Mouse (Mus musculus) lung, embryonic 16.5 days (tissue): ENCODE measurements around the gene F10. TPM values are rescaled to one million over a fixed set of nuclear protein-coding genes. Genes with fewer than 3 reads are reported as not detected.

Experiments used
- ATAC-seq: fragments of 200-750 bp; cut with Nextera tagmentation; 2 replicates; pipeline ENCODE4 v1.8.0; 2017; ENCODE audit warnings: low read depth, mild to moderate bottlenecking, moderate library complexity
- H3K27ac ChIP-seq: fragments of 300-500 bp; sonication (generic); 2 replicates; pipeline ENCODE4 v1.5.1; 2014; ENCODE audit warnings: mild to moderate bottlenecking, control low read depth, low read length
- H3K27me3 ChIP-seq: fragments of 300-500 bp; sonication (generic); 2 replicates; pipeline ENCODE4 v1.6.1; 2014; ENCODE audit warnings: low read depth, low read length, mixed read lengths; ENCODE audit not compliant: control insufficient read depth, insufficient read depth
- H3K36me3 ChIP-seq: fragments of 300-500 bp; sonication (generic); 2 replicates; pipeline ENCODE4 v1.6.1; 2014; ENCODE audit warnings: low read length; ENCODE audit not compliant: control insufficient read depth, insufficient read depth
- H3K4me1 ChIP-seq: fragments of 300-500 bp; sonication (generic); replicated peaks from 2 replicates; pipeline ENCODE4 v1.6.1; 2014; ENCODE audit warnings: low read length, mixed read lengths; ENCODE audit not compliant: control insufficient read depth, insufficient read depth
- H3K4me2 ChIP-seq: fragments of 300-500 bp; sonication (generic); 2 replicates; pipeline ENCODE4 v1.6.1; 2014; ENCODE audit warnings: low read depth, low read length, control low read depth
- H3K4me3 ChIP-seq: fragments of 300-500 bp; sonication (generic); 2 replicates; pipeline ENCODE4 v1.5.1; 2014; ENCODE audit warnings: mild to moderate bottlenecking, low read length, control low read depth
- H3K9ac ChIP-seq: fragments of 300-500 bp; sonication (generic); 2 replicates; pipeline ENCODE4 v1.6.1; 2014; ENCODE audit warnings: low read length, control low read depth
- H3K9me3 ChIP-seq: fragments of 300-500 bp; sonication (generic); 2 replicates; pipeline ENCODE4 v1.6.1; 2016; ENCODE audit warnings: low read length; ENCODE audit not compliant: control insufficient read depth
- WGBS: fragments of 180-500 bp; shearing (Covaris S2); extraction: QIAGEN DNeasy Blood & Tissue Kit; methylation state at CpG from one replicate; pipeline ENCODE4 v1.1.7; 2014; 5-methylcytosine and 5-hydroxymethylcytosine counted together
- polyA plus RNA-seq: library from polyadenylated mRNA; unstranded; fragments of >200 nt; fragmentation: Nextera tagmentation; extraction: Ambion mirVana; gene quantifications from 2 replicates; pipeline ENCODE4 v1.2.1, GENCODE M21; 2015

Gene F10
- polyA plus RNA-seq, 1 experiment from 2014 or later: 1.6 TPM

GRCm38 (mm10) chr8:13007458-13007857, 29.6 kb upstream of the F10 start:
- H3K36me3 ChIP-seq: peaks cover 10% of the 10 kb centered on the region
- H3K4me1 ChIP-seq: no peaks in the 10 kb centered on the region
- WGBS: 52% methylated on average over 4 of the region's 4 CpGs
- no peak overlapping the region for H3K4me3 ChIP-seq
- no peaks in the 10 kb centered on the region for H3K9me3 ChIP-seq
- H3K27me3 ChIP-seq: no peaks in the 10 kb centered on the region
- no peak for ATAC-seq
- no peak overlapping the region for H3K4me2 ChIP-seq
- no peak overlapping the region for H3K27ac ChIP-seq
- H3K9ac ChIP-seq: no peak overlapping the region

GRCm38 (mm10) chr8:13010313-13010712, 26.8 kb upstream of the F10 start:
- H3K9me3 ChIP-seq: no peaks in the 10 kb centered on the region
- H3K4me3 ChIP-seq: no peak overlapping the region
- ATAC-seq: no peak
- no peak overlapping the region for H3K27ac ChIP-seq
- WGBS: 61% methylated on average over 4 of the region's 4 CpGs
- H3K9ac ChIP-seq: no peak overlapping the region
- no peaks in the 10 kb centered on the region for H3K4me1 ChIP-seq
- H3K27me3 ChIP-seq: no peaks in the 10 kb centered on the region
- H3K4me2 ChIP-seq: no peak overlapping the region
- peaks cover 10% of the 10 kb centered on the region for H3K36me3 ChIP-seq

- H3K27me3 ChIP-seq: no peaks in the 10 kb centered on the region
- H3K36me3 ChIP-seq: no peaks in the 10 kb centered on the region
- H3K9me3 ChIP-seq: no peaks in the 10 kb centered on the region
- no peaks in the 10 kb centered on the region for H3K4me1 ChIP-seq
- H3K9ac ChIP-seq: no peak overlapping the region
- H3K4me3 ChIP-seq: no peak overlapping the region
- no peak for ATAC-seq
- WGBS: 47% methylated on average over 4 of the region's 4 CpGs
- H3K4me2 ChIP-seq: no peak overlapping the region
- no peak overlapping the region for H3K27ac ChIP-seq
Observed at GRCm38 (mm10) chr8:13019560-13019959, 17.5 kb upstream of the F10 start.

GRCm38 (mm10) chr8:13021830-13022229, 15.3 kb upstream of the F10 start:
- H3K4me1 ChIP-seq: no peaks in the 10 kb centered on the region
- no peak overlapping the region for H3K9ac ChIP-seq
- WGBS: 93% methylated on average over 8 of the region's 8 CpGs
- no peaks in the 10 kb centered on the region for H3K9me3 ChIP-seq
- H3K36me3 ChIP-seq: no peaks in the 10 kb centered on the region
- H3K27ac ChIP-seq: no peak overlapping the region
- H3K4me2 ChIP-seq: no peak overlapping the region
- H3K27me3 ChIP-seq: no peaks in the 10 kb centered on the region
- no peak for ATAC-seq
- no peak overlapping the region for H3K4me3 ChIP-seq

- 0 out of 2 replicates have a peak, but pooled peaks have one; percentile 43 for ATAC-seq
- no peaks in the 10 kb centered on the region for H3K9me3 ChIP-seq
- no peak within 1 kb of the TSS for H3K9ac ChIP-seq
- no peaks in the 10 kb centered on the region for H3K27me3 ChIP-seq
- H3K36me3 ChIP-seq: no peaks in the 10 kb centered on the region
- no peak within 1 kb of the TSS for H3K4me2 ChIP-seq
- 44% methylated on average over 10 of the region's 10 CpGs for WGBS
- no peaks in the 10 kb centered on the region for H3K4me1 ChIP-seq
- no peak within 1 kb of the TSS for H3K27ac ChIP-seq
- no peak within 1 kb of the TSS for H3K4me3 ChIP-seq
Observed at GRCm38 (mm10) chr8:13025487-13026224, 11.5 kb upstream of the F10 start, which contains the start of gene F7. Gene F7, plus strand, starts transcription at chr8:13026034.

- no peak overlapping the region for H3K27ac ChIP-seq
- H3K9ac ChIP-seq: no peak overlapping the region
- H3K4me1 ChIP-seq: no peaks in the 10 kb centered on the region
- H3K4me3 ChIP-seq: no peak overlapping the region
- ATAC-seq: no peak
- H3K36me3 ChIP-seq: no peaks in the 10 kb centered on the region
- no peaks in the 10 kb centered on the region for H3K9me3 ChIP-seq
- H3K4me2 ChIP-seq: no peak overlapping the region
- 81% methylated on average over 5 of the region's 5 CpGs for WGBS
- H3K27me3 ChIP-seq: no peaks in the 10 kb centered on the region
Observed at GRCm38 (mm10) chr8:13027615-13028014, 9.5 kb upstream of the F10 start.

GRCm38 (mm10) chr8:13028482-13028881, 8.6 kb upstream of the F10 start:
- Histone ChIP-seq H3K4me3 (no peak overlapping the region), H3K27me3 (no peaks in the 10 kb centered on the region), H3K9me3 (no peaks in the 10 kb centered on the region), H3K4me2 (no peak overlapping the region), H3K9ac (no peak overlapping the region), H3K36me3 (no peaks in the 10 kb centered on the region), H3K4me1 (no peaks in the 10 kb centered on the region), H3K27ac (no peak overlapping the region)
- 44% methylated on average over 5 of the region's 5 CpGs for WGBS
- 0 out of 2 replicates have a peak, but pooled peaks have one; percentile 17 for ATAC-seq

GRCm38 (mm10) chr8:13036346-13036812, 729 bp upstream of the F10 start:
- Histone ChIP-seq H3K4me3 (no peak overlapping the region), H3K36me3 (no peaks in the 10 kb centered on the region), H3K4me2 (no peak overlapping the region), H3K27me3 (no peaks in the 10 kb centered on the region), H3K27ac (no peak overlapping the region), H3K9me3 (no peaks in the 10 kb centered on the region), H3K4me1 (no peaks in the 10 kb centered on the region), H3K9ac (no peak overlapping the region)
- no peak for ATAC-seq
- 73% methylated on average over 10 of the region's 10 CpGs for WGBS

- H3K9me3 ChIP-seq: no peaks in the 10 kb centered on the region
- H3K9ac ChIP-seq: no peak overlapping the region
- no peaks in the 10 kb centered on the region for H3K36me3 ChIP-seq
- H3K4me1 ChIP-seq: no peaks in the 10 kb centered on the region
- H3K27ac ChIP-seq: no peak overlapping the region
- 0 out of 2 replicates have a peak, but pooled peaks have one; percentile 26 for ATAC-seq
- WGBS: 32% methylated on average over 5 of the region's 5 CpGs
- no peak overlapping the region for H3K4me3 ChIP-seq
- no peaks in the 10 kb centered on the region for H3K27me3 ChIP-seq
- H3K4me2 ChIP-seq: no peak overlapping the region
Observed at GRCm38 (mm10) chr8:13037569-13037968, 461 bp downstream of the F10 start.
